Mouse (Mus musculus) layer of hippocampus, adult 9-10 months (tissue): ENCODE measurements around the gene Nacad.

Experiments used
- DNase-seq: peaks from one replicate; pipeline ENCODE4 v3.0.0; 2022; ENCODE audit warnings: low spot score

The Nacad gene

GRCm38 (mm10) chr11:6580065-6580750, 25.6 kb downstream of the Nacad start:
- DNase-seq = no peak

GRCm38 (mm10) chr11:6579361-6579760, 26.5 kb downstream of the Nacad start:
- DNase-seq = no peak

DNA sequence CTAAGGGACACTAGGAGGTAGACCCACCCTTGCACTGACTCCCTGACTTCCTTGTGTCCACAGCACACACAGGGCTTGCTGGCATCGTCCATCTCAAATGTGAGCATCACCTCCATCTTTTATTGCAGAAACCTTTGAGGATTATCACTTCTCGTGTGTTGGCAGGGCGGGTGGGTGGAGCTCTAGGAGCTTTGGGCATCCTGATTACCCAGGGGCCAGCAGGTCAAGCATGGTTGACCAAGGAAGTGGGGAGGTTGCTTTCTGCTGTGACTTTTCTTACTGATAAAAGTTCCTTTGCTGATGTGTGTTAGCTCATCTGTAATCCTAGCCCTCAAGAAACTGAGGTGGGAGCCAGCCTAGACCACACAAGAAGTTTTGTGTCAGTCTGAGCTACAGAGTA, 29.7 kb downstream of the Nacad start:
- no peak for DNase-seq

- no peak for DNase-seq
Observed at GRCm38 (mm10) chr11:6569410-6569777, 36.5 kb downstream of the Nacad start.

- no peak for DNase-seq
Observed at GRCm38 (mm10) chr11:6568584-6569409, 37.1 kb downstream of the Nacad start.

DNA sequence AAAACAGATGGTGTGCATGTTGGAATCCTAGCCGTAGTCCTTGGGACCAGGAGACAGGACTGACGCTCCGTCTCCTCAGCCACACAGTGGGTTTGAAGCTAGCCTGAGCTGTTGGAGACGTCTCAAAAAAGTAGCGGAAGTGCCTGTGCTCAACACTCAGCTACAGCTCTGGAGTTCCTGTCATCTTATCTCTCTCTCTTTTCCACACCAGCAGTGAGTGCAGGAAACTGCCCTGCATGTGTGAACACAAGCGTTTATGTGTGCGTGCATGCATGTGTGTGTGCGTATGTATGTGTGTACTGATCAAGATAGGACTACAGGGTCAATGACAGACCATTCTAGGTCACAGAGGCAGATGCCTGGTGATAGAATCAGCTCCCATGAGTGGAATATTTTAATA, 37.9 kb downstream of the Nacad start:
- no peak for DNase-seq

- DNase-seq = no peak
Observed at GRCm38 (mm10) chr11:6566496-6566895, 39.4 kb downstream of the Nacad start.

- no peak for DNase-seq
Observed at GRCm38 (mm10) chr11:6563201-6563600, 42.7 kb downstream of the Nacad start.

- no peak for DNase-seq
Observed at GRCm38 (mm10) chr11:6562359-6562758, 43.5 kb downstream of the Nacad start.

DNA sequence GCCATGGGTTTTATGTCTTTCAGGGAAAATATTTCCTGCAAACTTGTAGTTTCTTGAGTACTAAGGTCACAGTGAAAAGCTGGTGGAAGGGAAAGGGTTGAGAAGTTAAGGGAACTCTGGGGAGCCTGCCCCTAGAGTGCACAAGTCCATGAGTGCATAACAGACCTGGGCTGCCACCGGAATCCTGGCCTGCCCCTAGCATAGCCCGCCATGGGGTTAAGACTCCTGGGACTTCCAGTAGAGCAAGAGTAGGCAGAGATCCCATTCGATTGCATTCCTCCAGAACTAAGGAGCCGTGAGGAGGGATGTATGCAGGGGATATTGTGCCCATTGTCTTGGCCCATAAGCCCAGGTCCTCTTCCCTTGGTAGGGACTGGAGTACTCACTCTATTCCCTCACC, 44.4 kb downstream of the Nacad start:
- DNase-seq = no peak

GRCm38 (mm10) chr11:6560655-6561360, 45.0 kb downstream of the Nacad start:
- DNase-seq = no peak

DNA sequence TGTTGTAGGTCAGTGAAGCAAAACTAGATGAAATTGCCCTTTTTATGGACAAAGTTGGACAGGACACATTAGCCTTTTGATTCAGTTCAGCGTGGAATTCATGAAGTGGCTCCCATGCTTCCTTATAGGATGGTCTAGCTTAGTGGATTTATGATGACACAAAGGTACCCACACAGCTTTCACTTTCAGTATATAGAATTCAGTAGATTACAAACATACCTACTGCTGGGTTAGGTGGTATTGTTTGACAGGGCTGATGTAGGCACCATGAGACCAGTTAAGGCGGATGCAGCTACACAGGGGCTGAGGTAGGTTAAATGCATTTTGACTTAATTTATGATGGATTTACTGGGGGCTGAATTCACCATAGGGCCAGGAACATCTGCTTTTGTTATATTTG, 45.9 kb downstream of the Nacad start:
- no peak for DNase-seq

GRCm38 (mm10) chr11:6558234-6558633, 47.6 kb downstream of the Nacad start:
- DNase-seq = no peak

DNA sequence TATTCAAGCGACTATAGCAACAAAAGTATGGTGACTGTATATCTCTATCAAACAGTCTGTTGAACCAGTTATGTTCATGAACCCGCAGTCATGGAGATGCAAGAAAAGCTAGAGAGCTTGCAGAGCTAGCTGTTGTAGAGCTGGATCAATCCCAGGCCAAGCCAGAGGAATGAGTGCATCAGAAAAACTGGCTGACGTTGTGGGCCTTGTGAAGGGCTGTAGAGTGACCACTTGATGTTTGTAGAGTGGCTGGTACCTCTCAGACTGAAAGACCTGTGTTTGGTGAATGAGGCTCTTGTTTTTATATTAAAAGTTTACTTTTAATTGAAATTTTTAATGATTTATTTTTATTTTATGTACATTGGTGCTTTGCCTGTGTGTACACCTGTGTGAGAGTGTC, 55.7 kb downstream of the Nacad start:
- DNase-seq = no peak

- no peak for DNase-seq
Observed at GRCm38 (mm10) chr11:6549770-6550169, 56.1 kb downstream of the Nacad start.
